Mouse (Mus musculus) embryo, embryonic 11.5 days (tissue): Measurements from ENCODE around the gene 4930524N10Rik.

Experiments used
- DNase-seq: peaks from one replicate; pipeline ENCODE4 v3.0.0-alpha.2; 2012; ENCODE audit warnings: low read depth, low spot score

4930524N10Rik gene

GRCm38 (mm10) chrX:154343292-154343691, at the start of gene 4930524N10Rik:
Gene 4930524N10Rik (minus strand): TSS chrX:154343392.
- DNase-seq = no peak

GRCm38 (mm10) chrX:154350042-154350441, 6.8 kb upstream of the 4930524N10Rik start:
- DNase-seq = no peak

- no peak for DNase-seq
Measured at GRCm38 (mm10) chrX:154349302-154350041, 6.3 kb upstream of the 4930524N10Rik start.

- DNase-seq = no peak
Measured at GRCm38 (mm10) chrX:154347933-154348332, 4.7 kb upstream of the 4930524N10Rik start.
